Mouse (Mus musculus): ENCODE measurements at regions not wholly inside any gene's neighbourhood (a gene's known extent, or its start where the extent isn't known, plus 50 kb on each side); places are given as distances from the start of the nearest gene placed in this dataset.

DNA sequence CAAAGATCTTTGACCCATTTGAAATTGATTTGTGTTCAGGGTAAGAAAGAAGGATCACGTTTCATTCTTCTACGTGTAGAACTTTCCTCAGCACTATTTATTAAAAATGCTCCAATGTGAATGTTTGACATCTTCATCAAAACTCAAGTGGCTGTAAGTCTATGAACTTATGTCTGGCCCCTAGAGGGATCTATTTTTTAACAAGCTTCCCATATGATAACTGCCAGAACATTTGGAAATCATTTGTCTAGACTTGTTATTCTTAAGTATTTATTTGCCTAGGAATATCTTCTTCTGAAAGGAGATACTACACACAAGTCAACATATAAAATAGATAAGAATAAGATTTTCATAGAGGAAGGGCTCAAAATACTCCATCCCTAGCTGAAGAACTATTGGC, 265.2 kb downstream of the Mreg start:
- TF ChIP-seq POLR2A (IDR thresholded peaks at IDR 0.05; ENCODE audit: borderline replicate concordance, insufficient read depth, low read length), result no peak
- no peak for TF ChIP-seq CTCF (IDR thresholded peaks at IDR 0.05; ENCODE audit: borderline replicate concordance, insufficient read depth, low read depth, low read length)
